Mouse (Mus musculus) spleen, adult 12 weeks (tissue): ENCODE data around the gene E130208F15Rik.

Source experiments
- DNase-seq: peaks from one replicate; pipeline ENCODE4 v3.0.0; 2022; ENCODE audit warnings: low spot score

E130208F15Rik gene

GRCm38 (mm10) chr7:30308076-30309005 lies 13.2 kb upstream of the E130208F15Rik start, which contains the start of gene Alkbh6:
Gene Alkbh6, plus strand, starts transcription at chr7:30308717.
- peak; percentile 76 for DNase-seq

GRCm38 (mm10) chr7:30309395-30310129 lies 12.0 kb upstream of the E130208F15Rik start:
- DNase-seq: no peak

GRCm38 (mm10) chr7:30310136-30310535 lies 11.4 kb upstream of the E130208F15Rik start:
- no peak for DNase-seq

GRCm38 (mm10) chr7:30313666-30314320 lies 7.7 kb upstream of the E130208F15Rik start:
- DNase-seq: no peak

- no peak for DNase-seq
Measured at GRCm38 (mm10) chr7:30314721-30315155, 6.8 kb upstream of the E130208F15Rik start, which contains the start of gene Syne4. Gene Syne4, plus strand, starts transcription at chr7:30314807.

GRCm38 (mm10) chr7:30315559-30316529 lies 5.7 kb upstream of the E130208F15Rik start:
- no peak for DNase-seq

- no peak for DNase-seq
Measured at GRCm38 (mm10) chr7:30318142-30318541, 3.4 kb upstream of the E130208F15Rik start.

GRCm38 (mm10) chr7:30320946-30321345 lies 594 bp upstream of the E130208F15Rik start:
- no peak for DNase-seq

GRCm38 (mm10) chr7:30322285-30322667 lies 736 bp downstream of the E130208F15Rik start:
- peak; percentile 88 for DNase-seq

- DNase-seq: peak; percentile 17
Measured at GRCm38 (mm10) chr7:30322865-30323264, 1.3 kb downstream of the E130208F15Rik start.

- no peak for DNase-seq
Measured at GRCm38 (mm10) chr7:30323795-30324194, 2.3 kb downstream of the E130208F15Rik start, which contains the start of gene Sdhaf1. Gene Sdhaf1, minus strand, starts transcription at chr7:30323895.

GRCm38 (mm10) chr7:30324300-30324944 lies 2.9 kb downstream of the E130208F15Rik start:
- no peak for DNase-seq

- DNase-seq: peak; percentile 50
Measured at GRCm38 (mm10) chr7:30325364-30325763, 3.8 kb downstream of the E130208F15Rik start.

- DNase-seq: no peak
Measured at GRCm38 (mm10) chr7:30326427-30326826, 4.9 kb downstream of the E130208F15Rik start.

- DNase-seq: no peak
Measured at GRCm38 (mm10) chr7:30327140-30327539, 5.6 kb downstream of the E130208F15Rik start.

- DNase-seq: no peak
Measured at GRCm38 (mm10) chr7:30328379-30328778, 6.8 kb downstream of the E130208F15Rik start.

- DNase-seq: peak; percentile 46
Measured at GRCm38 (mm10) chr7:30331887-30332286, 10.3 kb downstream of the E130208F15Rik start.

- DNase-seq: no peak
Measured at GRCm38 (mm10) chr7:30332622-30333259, 11.2 kb downstream of the E130208F15Rik start.

GRCm38 (mm10) chr7:30333436-30333835 lies 11.9 kb downstream of the E130208F15Rik start:
- DNase-seq: no peak

- no peak for DNase-seq
Measured at GRCm38 (mm10) chr7:30334563-30334962, 13.0 kb downstream of the E130208F15Rik start.
